In the genomic region with DNA sequence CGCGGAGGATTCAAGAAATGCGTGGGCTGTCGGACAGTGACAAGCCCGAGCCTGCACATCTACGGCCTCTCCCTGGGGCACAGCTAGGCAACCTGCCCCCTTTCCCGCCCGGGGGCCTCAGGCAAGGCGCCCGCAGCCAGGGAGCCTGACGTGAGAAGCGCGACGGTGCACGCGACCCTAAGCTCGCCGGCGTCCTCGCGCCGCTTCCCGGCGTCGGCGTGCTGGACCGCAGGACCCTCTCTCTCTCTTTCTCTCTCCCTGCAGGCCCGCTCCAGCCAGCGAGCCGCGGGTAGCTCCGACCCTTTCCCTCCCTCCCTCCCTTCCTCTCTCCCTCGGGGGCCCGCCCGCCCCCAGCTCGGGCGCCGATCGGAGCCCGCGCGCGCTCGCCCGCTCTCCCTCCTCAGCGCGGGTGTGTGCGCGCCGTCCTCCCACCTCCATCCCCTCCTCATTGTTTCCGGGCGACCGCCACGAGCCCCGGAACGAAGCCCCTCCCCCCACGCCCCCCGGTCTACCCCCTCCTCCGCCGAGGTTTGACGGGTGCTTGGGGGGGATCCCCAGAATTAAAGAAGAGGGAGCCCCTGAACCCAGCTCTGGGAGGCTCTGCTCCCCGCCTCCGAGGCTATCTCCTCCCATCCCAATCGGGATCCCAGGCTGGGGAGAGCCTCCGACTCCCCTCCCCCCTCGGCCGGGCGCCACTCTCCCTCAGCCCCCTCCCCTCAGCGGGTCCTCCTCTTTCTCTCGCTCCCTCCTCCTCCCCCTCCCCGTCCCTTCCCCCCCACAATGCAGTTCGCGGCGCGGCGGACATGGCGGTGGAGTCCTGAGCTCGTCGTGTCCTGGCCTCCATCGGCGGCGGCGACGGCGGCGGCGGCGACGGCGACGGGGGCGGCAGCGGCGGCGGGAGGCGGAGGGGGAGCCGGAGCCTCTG, we compare ENCODE assay signal across 7 mouse cellular contexts. TPM values are rescaled to one million over a fixed set of nuclear protein-coding genes. Genes with fewer than 3 reads are reported as not detected.
DNase-seq lines count a peak whose midpoint lies in the region; ATAC-seq and TF ChIP-seq lines count a peak whose summit lies in the region.

A gene (plus strand): TSS at position 196 of the 925 bp plus-strand sequence.

- WGBS in embryonic facial prominence, embryonic 12.5 days, result under 1% methylated on average over 95 of the region's 97 CpGs
- under 1% methylated on average over 76 of the region's 97 CpGs for WGBS in heart, adult 2 months
- under 1% methylated on average over 72 of the region's 97 CpGs for WGBS in limb, embryonic 13.5 days
- 0% methylated on average over 58 of the region's 97 CpGs for WGBS in midbrain, embryonic 16.5 days

- TF ChIP-seq CTCF in heart, adult 2 months (IDR thresholded peaks at IDR 0.05), result no peak

- H3K36me3 ChIP-seq in embryonic facial prominence, embryonic 12.5 days, result peaks cover 7% of the 10 kb centered on the region; the same call in 1 of the 2 replicates
- no peaks in the 10 kb centered on the region for H3K36me3 ChIP-seq in heart, adult 2 months (ENCODE audit: control insufficient read depth, insufficient read depth, low read length)
- peaks cover 10% of the 10 kb centered on the region for H3K36me3 ChIP-seq in limb, embryonic 13.5 days
- H3K36me3 ChIP-seq in midbrain, embryonic 16.5 days (ENCODE audit: control insufficient read depth, insufficient read depth, low read length), result no peaks in the 10 kb centered on the region

- H3K4me2 ChIP-seq in embryonic facial prominence, embryonic 12.5 days (replicated peaks), result peak within 1 kb of the TSS; percentile 76
- peak within 1 kb of the TSS; percentile 78 for H3K4me2 ChIP-seq in limb, embryonic 13.5 days (replicated peaks)
- H3K4me2 ChIP-seq in midbrain, embryonic 16.5 days (ENCODE audit: low read length), result peak within 1 kb of the TSS; percentile 70

- intact Hi-C loops in heart, adult 2 months (cut with DNase I), result loop anchor here (2.0 to 5.0 kb wide), 3 partner anchors 55 to 122 kb away; no protein-coding TSS in a partner anchor

- peak within 1 kb of the TSS; percentile 100 for H3K9ac ChIP-seq in embryonic facial prominence, embryonic 12.5 days
- H3K9ac ChIP-seq in heart, adult 2 months (ENCODE audit: low read depth, low read length), result peak within 1 kb of the TSS; percentile 99
- H3K9ac ChIP-seq in limb, embryonic 13.5 days, result peak within 1 kb of the TSS; percentile 98
- peak within 1 kb of the TSS; percentile 99 for H3K9ac ChIP-seq in midbrain, embryonic 16.5 days (ENCODE audit: low read depth, low read length)

- ATAC-seq in embryonic facial prominence, embryonic 12.5 days (ENCODE audit: insufficient number of reproducible peaks, insufficient read depth, low FRiP score, low TSS enrichment), result peak; percentile 90
- ATAC-seq in limb, embryonic 13.5 days (ENCODE audit: low FRiP score, low read depth), result peak; percentile 90
- peak; percentile 92 for ATAC-seq in midbrain, embryonic 16.5 days

- peak; percentile 29; the same call in 1 of the 2 replicates for TF ChIP-seq POLR2A in heart, adult 2 months (IDR thresholded peaks at IDR 0.05; ENCODE audit: insufficient read depth, low read depth, low read length)

- peak within 1 kb of the TSS; percentile 98 for H3K4me3 ChIP-seq in embryonic facial prominence, embryonic 12.5 days
- peak within 1 kb of the TSS; percentile 91 for H3K4me3 ChIP-seq in heart, adult 2 months
- peak within 1 kb of the TSS; percentile 100 for H3K4me3 ChIP-seq in limb, embryonic 13.5 days
- peak within 1 kb of the TSS; percentile 100 for H3K4me3 ChIP-seq in midbrain, embryonic 16.5 days (ENCODE audit: low read depth, low read length)

- DNase-seq in adrenal gland, postnatal 25 days, result peak; percentile 89
- peak; percentile 87 for DNase-seq in heart, adult 2 months
- peak; percentile 58 to 60 for DNase-seq in kidney, adult 8-10 months
- DNase-seq in spleen, postnatal 10 days (ENCODE audit: low spot score in 2 of 2), result peak; percentile 74 to 81

- H3K27ac ChIP-seq in embryonic facial prominence, embryonic 12.5 days, result peak within 1 kb of the TSS; percentile 99
- H3K27ac ChIP-seq in heart, adult 2 months, result peak within 1 kb of the TSS; percentile 91
- peak within 1 kb of the TSS; percentile 99 for H3K27ac ChIP-seq in limb, embryonic 13.5 days
- H3K27ac ChIP-seq in midbrain, embryonic 16.5 days (ENCODE audit: low read length), result peak within 1 kb of the TSS; percentile 100

- peaks cover 6% of the 10 kb centered on the region for H3K4me1 ChIP-seq in embryonic facial prominence, embryonic 12.5 days
- H3K4me1 ChIP-seq in heart, adult 2 months (ENCODE audit: control insufficient read depth, insufficient read depth, low read length), result peaks cover 4% of the 10 kb centered on the region
- H3K4me1 ChIP-seq in limb, embryonic 13.5 days, result peaks cover 13% of the 10 kb centered on the region
- H3K4me1 ChIP-seq in midbrain, embryonic 16.5 days (ENCODE audit: control insufficient read depth, insufficient read depth, low read length), result peaks cover 16% of the 10 kb centered on the region

- no peaks in the 10 kb centered on the region for H3K9me3 ChIP-seq in embryonic facial prominence, embryonic 12.5 days
- H3K9me3 ChIP-seq in limb, embryonic 13.5 days, result no peaks in the 10 kb centered on the region
- no peaks in the 10 kb centered on the region for H3K9me3 ChIP-seq in midbrain, embryonic 16.5 days (replicated peaks; ENCODE audit: control insufficient read depth, low read length, poor library complexity, severe bottlenecking)

- no peak for TF ChIP-seq EP300 in heart, adult 2 months (IDR thresholded peaks at IDR 0.05; ENCODE audit: insufficient read depth, low read depth, low read length)

- H3K79me2 ChIP-seq in heart, adult 2 months (replicated peaks; ENCODE audit: control insufficient read depth, insufficient read depth, low read length), result 0 out of 2 replicates have a peak, but pooled peaks cover under 1% of the 10 kb centered on the region

- H3K27me3 ChIP-seq in embryonic facial prominence, embryonic 12.5 days, result no peaks in the 10 kb centered on the region
- H3K27me3 ChIP-seq in heart, adult 2 months (ENCODE audit: control insufficient read depth, insufficient read depth, low read length), result no peaks in the 10 kb centered on the region
- no peaks in the 10 kb centered on the region for H3K27me3 ChIP-seq in limb, embryonic 13.5 days
- no peaks in the 10 kb centered on the region for H3K27me3 ChIP-seq in midbrain, embryonic 16.5 days (ENCODE audit: control insufficient read depth, insufficient read depth, low read depth, low read length)

RNA-seq across cellular contexts. Expression of the gene that starts here (rescaled TPM):
- total RNA-seq in adrenal gland, postnatal 25 days (2021), result 48.8 and 52.5 TPM in 2 replicates
- polyA plus RNA-seq in embryonic facial prominence, embryonic 12.5 days (2016; fragmentation: Nextera tagmentation; extraction: Ambion mirVana), result 140 and 146 TPM in 2 replicates
- total RNA-seq in heart, adult 2 months (2021), result 10 to 100 TPM; 19.6 to 21.8 TPM
- 24.1 and 29.7 TPM in 2 replicates for polyA plus RNA-seq in heart, adult 2 months (2012; rRNA removed)
- 113 and 124 TPM in 2 replicates for polyA plus RNA-seq in limb, embryonic 13.5 days (2015; fragmentation: Nextera tagmentation; extraction: Ambion mirVana)
- 50.9 and 58.4 TPM in 2 replicates for polyA plus RNA-seq in midbrain, embryonic 16.5 days (2015; fragmentation: Nextera tagmentation; extraction: Ambion mirVana)

Comparison
In these comparisons a context has a peak if more than half of its experiments do, and no peak if none do; other contexts are left out.
1. Peak in every context shown above with its lines: DNase-seq, ATAC-seq, H3K4me3 ChIP-seq and H3K27ac ChIP-seq.